Mouse (Mus musculus): ENCODE results near the gene Gpr39.

DNA sequence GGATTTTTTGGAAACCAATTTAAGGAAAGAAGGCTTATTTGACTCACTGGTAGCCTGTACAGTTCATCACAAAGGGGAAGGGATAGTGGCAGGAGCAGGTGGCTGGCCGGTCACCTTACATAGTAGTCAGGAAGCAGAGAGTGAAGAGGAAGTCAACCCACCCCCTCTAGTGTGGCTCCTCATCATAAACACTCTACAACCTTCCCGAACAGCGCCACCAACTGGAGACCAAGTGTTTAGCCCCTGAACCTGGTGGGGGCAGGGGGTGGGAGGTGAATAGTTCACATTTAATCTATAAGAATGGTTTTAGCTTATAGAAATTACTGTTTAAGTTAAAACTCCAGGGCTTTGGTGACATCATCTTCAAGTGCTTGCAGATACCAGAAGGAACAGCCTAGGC lies 28.6 kb downstream of the Gpr39 start:
- no peak for TF ChIP-seq POLR2A (IDR thresholded peaks at IDR 0.05; ENCODE audit: low read depth, low read length)
- no peak for TF ChIP-seq CTCF (IDR thresholded peaks at IDR 0.05; ENCODE audit: extremely low read depth, insufficient read length, insufficient replicate concordance, low read depth, low read length)
